Mouse (Mus musculus) MEL (cell line): ENCODE data around the gene Emilin3. TPM values are rescaled to one million over a fixed set of nuclear protein-coding genes. Genes with fewer than 3 reads are reported as not detected.
A peak's percentile ranks its signal among the peaks of the same experiment; 100 is the strongest.

Experiments
- DNase-seq: peaks from one replicate; pipeline ENCODE4 v3.0.0; 2011; ENCODE audit warnings: low read depth, low spot score
- H3K27ac ChIP-seq: 2 replicates; pipeline ENCODE4 v1.5.1; 2012; ENCODE audit warnings: low read depth, mild to moderate bottlenecking, control low read depth, low read length, moderate library complexity; ENCODE audit not compliant: control insufficient read depth
- H3K27me3 ChIP-seq, 2 experiments: fragments of 150-350 bp in 1 of 2; sonication (generic) in 1 of 2; 2 replicates each; pipeline ENCODE4 v1.6.1; 2012; ENCODE audit warnings: low read length in 2 of 2, mild to moderate bottlenecking in 2 of 2, improper control_type of control experiment in 1 of 2, moderate library complexity in 1 of 2; ENCODE audit not compliant: insufficient read depth in 2 of 2, control insufficient read depth in 1 of 2
- H3K36me3 ChIP-seq, 2 experiments: 2 replicates each; pipeline ENCODE4 v1.6.1; 2012 to 2014; ENCODE audit warnings: low read length in 2 of 2, improper control_type of control experiment in 1 of 2, inconsistent platforms in 1 of 2, mild to moderate bottlenecking in 1 of 2; ENCODE audit not compliant: insufficient read depth in 2 of 2, control insufficient read depth in 1 of 2
- H3K4me1 ChIP-seq, 2 experiments: fragments of 150-350 bp in 1 of 2; sonication (generic) in 1 of 2; 2 replicates each; pipeline ENCODE4 v1.6.1; 2012; ENCODE audit warnings: low read length in 2 of 2, improper control_type of control experiment in 1 of 2, mild to moderate bottlenecking in 1 of 2; ENCODE audit not compliant: insufficient read depth in 2 of 2, control insufficient read depth in 1 of 2
- H3K4me3 ChIP-seq, 2 experiments: fragments of 150-350 bp in 1 of 2; sonication (generic) in 1 of 2; 2 replicates each; pipeline ENCODE4 v1.5.1; 2012; ENCODE audit warnings: low read depth in 2 of 2, low read length in 2 of 2, mild to moderate bottlenecking in 2 of 2, moderate library complexity in 2 of 2, control low read depth in 1 of 2, improper control_type of control experiment in 1 of 2; ENCODE audit not compliant: control insufficient read depth in 1 of 2, insufficient read depth in 1 of 2
- H3K79me2 ChIP-seq: 2 replicates; pipeline ENCODE4 v1.6.1; 2012; ENCODE audit warnings: mild to moderate bottlenecking, low read length, moderate library complexity; ENCODE audit not compliant: control insufficient read depth, poor library complexity, insufficient read depth
- H3K9ac ChIP-seq: 2 replicates; pipeline ENCODE4 v1.6.1; 2012; ENCODE audit warnings: low read depth, mild to moderate bottlenecking, control low read depth, low read length, moderate library complexity; ENCODE audit not compliant: control insufficient read depth, poor library complexity, severe bottlenecking
- H3K9me3 ChIP-seq: fragments of 150-350 bp; sonication (generic); replicated peaks from 2 replicates; pipeline ENCODE4 v1.6.1; 2012; ENCODE audit warnings: mild to moderate bottlenecking, low read length, improper control_type of control experiment, moderate library complexity; ENCODE audit not compliant: insufficient read depth
- BHLHE40 ChIP-seq: IDR thresholded peaks from 2 replicates; pipeline ENCODE4 v1.6.1; 2012; ENCODE audit warnings: low read depth, mild to moderate bottlenecking, inconsistent platforms, low read length, improper control_type of control experiment, borderline replicate concordance
- CHD1 ChIP-seq: IDR thresholded peaks from 2 replicates; pipeline ENCODE4 v1.6.1; 2012; ENCODE audit warnings: low read depth, mild to moderate bottlenecking, inconsistent platforms, low read length, improper control_type of control experiment
- CHD2 ChIP-seq: IDR thresholded peaks from 2 replicates; pipeline ENCODE4 v1.6.1; 2011; ENCODE audit warnings: low read length, improper control_type of control experiment
- CTCF ChIP-seq, 3 experiments: IDR thresholded peaks in 2 of 3; conservative IDR thresholded peaks in 1 of 3; 2 replicates each; pipeline ENCODE4 v1.5.1; 2011 to 2012; ENCODE audit warnings: low read length in 3 of 3, low read depth in 2 of 3, mild to moderate bottlenecking in 2 of 3, improper control_type of control experiment in 1 of 3, inconsistent platforms in 1 of 3, mixed read lengths in 1 of 3, moderate library complexity in 1 of 3; ENCODE audit not compliant: control insufficient read depth in 1 of 3, insufficient read depth in 1 of 3, poor library complexity in 1 of 3, severe bottlenecking in 1 of 3
- E2F4 ChIP-seq: IDR thresholded peaks from 2 replicates; pipeline ENCODE4 v1.6.1; 2011; ENCODE audit warnings: low read depth, low read length, improper control_type of control experiment, borderline replicate concordance
- ELF1 ChIP-seq: IDR thresholded peaks from 2 replicates; pipeline ENCODE4 v1.6.1; 2014; ENCODE audit warnings: low read depth, mild to moderate bottlenecking, inconsistent platforms, low read length, improper control_type of control experiment, moderate library complexity
- EP300 ChIP-seq, 2 experiments: IDR thresholded peaks; 2 replicates each; pipeline ENCODE4 v1.6.1; 2011; ENCODE audit warnings: improper control_type of control experiment in 2 of 2, low read length in 2 of 2, low read depth in 1 of 2, mild to moderate bottlenecking in 1 of 2
- ETS1 ChIP-seq: IDR thresholded peaks from 2 replicates; pipeline ENCODE4 v1.6.1; 2012; ENCODE audit warnings: low read depth, mild to moderate bottlenecking, inconsistent platforms, low read length, improper control_type of control experiment, moderate library complexity
- GABPA ChIP-seq: IDR thresholded peaks from 2 replicates; pipeline ENCODE4 v1.6.1; 2012; ENCODE audit warnings: low read depth, mild to moderate bottlenecking, inconsistent platforms, low read length, improper control_type of control experiment, moderate library complexity
- JUND ChIP-seq: IDR thresholded peaks from 2 replicates; pipeline ENCODE4 v1.6.1; 2011; ENCODE audit warnings: low read depth, mild to moderate bottlenecking, improper control_type of control experiment, low read length
- MAFK ChIP-seq: IDR thresholded peaks from 2 replicates; pipeline ENCODE4 v1.6.1; 2011; ENCODE audit warnings: low read depth, mild to moderate bottlenecking, low read length, improper control_type of control experiment, borderline replicate concordance
- MAX ChIP-seq: IDR thresholded peaks from 2 replicates; pipeline ENCODE4 v1.6.1; 2011; ENCODE audit warnings: low read length, improper control_type of control experiment
- MAZ ChIP-seq: IDR thresholded peaks from 2 replicates; pipeline ENCODE4 v1.6.1; 2012; ENCODE audit warnings: low read depth, mild to moderate bottlenecking, inconsistent platforms, low read length, improper control_type of control experiment
- MEF2A ChIP-seq: IDR thresholded peaks from 2 replicates; pipeline ENCODE4 v1.6.1; 2014; ENCODE audit warnings: low read depth, mild to moderate bottlenecking, inconsistent platforms, low read length, improper control_type of control experiment; ENCODE audit not compliant: poor library complexity, insufficient replicate concordance, severe bottlenecking; ENCODE audit errors: extremely low read depth
- MXI1 ChIP-seq: IDR thresholded peaks from 2 replicates; pipeline ENCODE4 v1.6.1; 2011; ENCODE audit warnings: mild to moderate bottlenecking, low read depth, low read length, improper control_type of control experiment
- MYB ChIP-seq: IDR thresholded peaks from 2 replicates; pipeline ENCODE4 v1.6.1; 2011; ENCODE audit warnings: mild to moderate bottlenecking, low read depth, low read length, improper control_type of control experiment
- NELFE ChIP-seq: IDR thresholded peaks from 2 replicates; pipeline ENCODE4 v1.6.1; 2011; ENCODE audit warnings: low read depth, low read length, improper control_type of control experiment
- NRF1 ChIP-seq: IDR thresholded peaks from 2 replicates; pipeline ENCODE4 v1.6.1; 2014; ENCODE audit warnings: low read depth, mild to moderate bottlenecking, inconsistent platforms, low read length, improper control_type of control experiment, moderate library complexity; ENCODE audit not compliant: poor library complexity, insufficient read depth, severe bottlenecking
- POLR2A ChIP-seq, 2 experiments: IDR thresholded peaks; 2 replicates each; pipeline ENCODE4 v1.6.1; 2011 to 2012; ENCODE audit warnings: low read length in 2 of 2, mild to moderate bottlenecking in 2 of 2, control low read depth in 1 of 2, improper control_type of control experiment in 1 of 2, low read depth in 1 of 2, moderate library complexity in 1 of 2; ENCODE audit not compliant: control insufficient read depth in 1 of 2, insufficient read depth in 1 of 2, poor library complexity in 1 of 2
- RAD21 ChIP-seq: IDR thresholded peaks from 2 replicates; pipeline ENCODE4 v1.6.1; 2011; ENCODE audit warnings: mild to moderate bottlenecking, low read depth, low read length, improper control_type of control experiment
- RCOR1 ChIP-seq: IDR thresholded peaks from 2 replicates; pipeline ENCODE4 v1.6.1; 2012; ENCODE audit warnings: low read depth, mild to moderate bottlenecking, inconsistent platforms, low read length, improper control_type of control experiment
- SIN3A ChIP-seq: IDR thresholded peaks from 2 replicates; pipeline ENCODE4 v1.6.1; 2012; ENCODE audit warnings: low read length, improper control_type of control experiment, inconsistent platforms
- SMC3 ChIP-seq: IDR thresholded peaks from 2 replicates; pipeline ENCODE4 v1.6.1; 2011; ENCODE audit warnings: low read depth, low read length, improper control_type of control experiment
- TBP ChIP-seq: IDR thresholded peaks from 2 replicates; pipeline ENCODE4 v1.8.0; 2011; ENCODE audit warnings: low read depth, low read length, improper control_type of control experiment
- TCF12 ChIP-seq: IDR thresholded peaks from 2 replicates; pipeline ENCODE4 v1.6.1; 2014; ENCODE audit warnings: low read depth, mild to moderate bottlenecking, inconsistent platforms, low read length, improper control_type of control experiment, moderate library complexity
- UBTF ChIP-seq: IDR thresholded peaks from 2 replicates; pipeline ENCODE4 v1.6.1; 2012; ENCODE audit warnings: low read depth, mild to moderate bottlenecking, inconsistent platforms, low read length, improper control_type of control experiment, moderate library complexity, borderline replicate concordance; ENCODE audit not compliant: insufficient read depth
- USF1 ChIP-seq: IDR thresholded peaks from 2 replicates; pipeline ENCODE4 v1.6.1; 2014; ENCODE audit warnings: low read depth, mild to moderate bottlenecking, inconsistent platforms, low read length, improper control_type of control experiment, moderate library complexity
- USF2 ChIP-seq, 2 experiments: IDR thresholded peaks; 2 replicates each; pipeline ENCODE4 v1.6.1; 2011 to 2012; ENCODE audit warnings: improper control_type of control experiment in 2 of 2, low read length in 2 of 2, borderline replicate concordance in 1 of 2, inconsistent platforms in 1 of 2, low read depth in 1 of 2, mild to moderate bottlenecking in 1 of 2; ENCODE audit not compliant: insufficient read depth in 1 of 2
- ZC3H11A ChIP-seq: IDR thresholded peaks from 2 replicates; pipeline ENCODE4 v1.6.1; 2012; ENCODE audit warnings: low read depth, mild to moderate bottlenecking, inconsistent platforms, low read length, improper control_type of control experiment
- ZKSCAN1 ChIP-seq: IDR thresholded peaks from 2 replicates; pipeline ENCODE4 v1.6.1; 2012; ENCODE audit warnings: low read depth, mild to moderate bottlenecking, inconsistent platforms, low read length, improper control_type of control experiment, moderate library complexity
- ZMIZ1 ChIP-seq: IDR thresholded peaks from 2 replicates; pipeline ENCODE4 v1.6.1; 2012; ENCODE audit warnings: low read depth, mild to moderate bottlenecking, inconsistent platforms, low read length, improper control_type of control experiment, moderate library complexity
- ZNF384 ChIP-seq: IDR thresholded peaks from 2 replicates; pipeline ENCODE4 v1.6.1; 2012; ENCODE audit warnings: low read depth, mild to moderate bottlenecking, inconsistent platforms, low read length, improper control_type of control experiment
- polyA plus RNA-seq, 2 experiments: library from polyadenylated mRNA; stranded (reverse) in 1 of 2; unstranded in 1 of 2; fragments of >175 nt in 1 of 2; fragments of >200 nt in 1 of 2; gene quantifications; 2 replicates each; pipeline versions ENCODE4 v1.2.1 to v1.2.4; 2012; ENCODE audit warnings: low replicate concordance in 2 of 2, low read depth in 1 of 2; ENCODE audit not compliant: insufficient read length in 2 of 2, insufficient read depth in 1 of 2, missing spikeins in 1 of 2
- total RNA-seq: library from RNA; depleted of rRNA; stranded (reverse); fragments of 300-350 nt; gene quantifications from 2 replicates; pipeline ENCODE4 v1.2.3, GENCODE M21; 2012

The Emilin3 gene
- total and polyA plus RNA-seq, 3 experiments = not detected

- Histone ChIP-seq H3K4me1 (peaks cover 4% of the 10 kb centered on the region in 2 experiments; a peak in 3 of 4 replicates), H3K79me2 (no peaks in the 10 kb centered on the region), H3K9me3 (no peaks in the 10 kb centered on the region), H3K9ac (no peak overlapping the region), H3K36me3 (peaks cover 3 to 8% of the 10 kb centered on the region in 2 experiments; a peak in 3 of 4 replicates), H3K27me3 (no peaks in the 10 kb centered on the region), H3K4me3 (no peak overlapping the region), H3K27ac (no peak overlapping the region)
- DNase-seq = no peak
- no peak for TF ChIP-seq SIN3A
- no peak for TF ChIP-seq MYB
- no peak for TF ChIP-seq RCOR1
These were observed 39.5 kb upstream of the Emilin3 start for GRCm38 (mm10) chr2:160951595-160951994.

GRCm38 (mm10) chr2:160942443-160942842, 30.3 kb upstream of the Emilin3 start:
- Histone ChIP-seq H3K4me1 (no peaks in the 10 kb centered on the region), H3K27me3 (no peaks in the 10 kb centered on the region)
- DNase-seq = no peak
- no peak for TF ChIP-seq CHD2
- TF ChIP-seq ELF1 = no peak
- no peak for TF ChIP-seq BHLHE40
- peak; percentile 46 for TF ChIP-seq RAD21
- no peak for TF ChIP-seq JUND
- no peak for TF ChIP-seq USF1
- no peak for TF ChIP-seq MAZ
- TF ChIP-seq CTCF (IDR thresholded peaks at IDR 0.05 in 2 of 3, conservative IDR thresholded peaks at IDR 0.05 in 1 of 3; ENCODE audit: control insufficient read depth in 1 of 3, insufficient read depth in 1 of 3, low read depth in 2 of 3, low read length in 3 of 3, poor library complexity in 1 of 3, severe bottlenecking in 1 of 3) = peak; percentile 26 to 60 (median 28); a peak in 4 of 6 replicates
- no peak for TF ChIP-seq USF2 (IDR thresholded peaks at IDR 0.05; ENCODE audit: borderline replicate concordance in 1 of 2, insufficient read depth in 1 of 2, low read depth in 1 of 2, low read length in 2 of 2)
- TF ChIP-seq ZC3H11A = peak; percentile 24; the same call in 1 of the 2 replicates
- no peak for TF ChIP-seq UBTF
- TF ChIP-seq NRF1 = no peak
- no peak for TF ChIP-seq SIN3A
- no peak for TF ChIP-seq MYB
- TF ChIP-seq TBP = no peak
- TF ChIP-seq MEF2A = no peak
- TF ChIP-seq EP300 (IDR thresholded peaks at IDR 0.05; ENCODE audit: low read depth in 1 of 2, low read length in 2 of 2) = no peak
- TF ChIP-seq POLR2A (IDR thresholded peaks at IDR 0.05; ENCODE audit: control insufficient read depth in 1 of 2, insufficient read depth in 1 of 2, low read depth in 1 of 2, low read length in 2 of 2, poor library complexity in 1 of 2) = no peak
- no peak for TF ChIP-seq ZMIZ1
- TF ChIP-seq SMC3 = peak; percentile 72
- TF ChIP-seq E2F4 = no peak
- no peak for TF ChIP-seq MAX
- no peak for TF ChIP-seq MXI1
- TF ChIP-seq GABPA = no peak
- no peak for TF ChIP-seq MAFK
- no peak for TF ChIP-seq CHD1
- no peak for TF ChIP-seq ZNF384
- no peak for TF ChIP-seq NELFE
- no peak for TF ChIP-seq ETS1
- TF ChIP-seq TCF12 = no peak
- no peak for TF ChIP-seq ZKSCAN1

More at GRCm38 (mm10) chr2:160942443-160942842, 30.3 kb upstream of the Emilin3 start:
- Histone ChIP-seq H3K9ac (no peak overlapping the region), H3K36me3 (no peaks in the 10 kb centered on the region), H3K79me2 (no peaks in the 10 kb centered on the region), H3K27ac (no peak overlapping the region), H3K4me3 (no peak overlapping the region), H3K9me3 (no peaks in the 10 kb centered on the region)
